Mouse (Mus musculus) skeletal muscle tissue, adult 2 months (tissue): ENCODE results near the gene Sp140.
"Not testable (repeated sequence)": the region's sequence is repeated elsewhere in the genome, so short reads cannot be mapped to it uniquely, and the experiment has no call there.

Experiments used
- DNase-seq: peaks from one replicate; pipeline ENCODE4 v3.0.0-alpha.2; 2012; ENCODE audit warnings: low read depth, low spot score

The Sp140 gene

DNA sequence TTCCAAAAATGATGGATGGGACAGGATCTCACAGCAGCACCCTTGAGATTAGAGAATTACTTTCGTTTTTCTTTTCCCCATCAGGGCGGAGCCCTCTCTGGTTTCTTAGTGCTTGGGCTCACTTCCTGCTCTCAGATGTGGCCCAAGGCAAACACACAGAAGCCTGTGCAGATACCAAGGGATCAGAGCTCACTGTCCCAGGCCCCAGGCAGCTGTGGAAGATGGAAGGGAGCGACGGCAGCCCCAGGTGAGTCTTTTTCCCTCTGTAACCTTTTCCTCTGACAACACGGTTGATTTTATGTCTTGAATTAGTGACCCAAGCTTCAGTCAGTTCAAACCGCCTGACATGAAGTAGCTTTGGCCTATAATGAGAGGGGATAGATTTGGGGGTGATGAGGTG, 49.7 kb downstream of the Sp140 start, which contains the start of gene Sp100:
TSS of gene Sp100 (plus strand) at position 108 of the 400 bp plus-strand sequence.
- DNase-seq: peak; percentile 18

DNA sequence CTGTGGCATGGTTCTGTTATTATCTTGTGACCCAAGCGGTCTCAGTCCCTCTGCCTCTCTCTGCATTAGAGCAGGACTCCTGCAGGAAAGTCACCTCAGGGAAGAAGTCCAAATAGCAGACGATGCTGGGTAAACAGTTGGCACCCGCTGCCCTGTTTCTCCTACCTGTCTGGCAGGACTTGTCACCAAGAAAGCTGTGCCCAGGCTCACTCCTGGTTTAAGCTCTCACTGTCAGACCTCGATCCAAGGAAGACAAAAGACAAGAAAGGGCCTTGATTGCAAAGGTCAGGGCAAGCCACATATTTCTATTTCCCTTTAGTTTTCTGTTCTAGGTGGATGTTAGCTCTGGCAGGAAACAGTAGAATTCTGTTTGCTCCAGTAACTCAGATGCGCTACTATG, 50.3 kb downstream of the Sp140 start:
- DNase-seq: not testable (repeated sequence)

DNA sequence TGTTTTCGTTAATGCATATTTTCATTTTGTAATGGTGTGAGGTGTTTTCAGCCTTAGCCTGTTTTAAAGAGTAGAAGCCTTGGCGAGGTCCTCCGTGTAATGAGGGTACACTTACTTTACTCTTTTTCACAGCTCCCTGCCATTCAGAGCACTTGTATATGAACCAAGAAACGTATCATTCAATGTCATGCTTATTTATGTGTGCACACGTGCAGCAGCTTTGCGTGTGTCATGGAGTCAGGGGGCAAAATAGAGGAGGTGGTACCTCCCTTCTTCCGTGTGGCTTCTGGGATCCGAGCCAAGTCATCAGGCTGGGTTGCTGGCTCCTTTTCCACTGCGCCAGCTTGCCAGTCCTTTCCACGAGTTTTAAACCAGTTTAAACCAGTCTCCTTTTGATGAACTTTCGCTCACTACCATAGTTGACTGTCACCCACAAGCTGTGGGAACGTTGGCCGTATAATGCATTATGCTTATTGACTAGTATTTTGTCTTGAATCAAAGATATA, 51.6 kb downstream of the Sp140 start:
- not testable (repeated sequence) for DNase-seq

DNA sequence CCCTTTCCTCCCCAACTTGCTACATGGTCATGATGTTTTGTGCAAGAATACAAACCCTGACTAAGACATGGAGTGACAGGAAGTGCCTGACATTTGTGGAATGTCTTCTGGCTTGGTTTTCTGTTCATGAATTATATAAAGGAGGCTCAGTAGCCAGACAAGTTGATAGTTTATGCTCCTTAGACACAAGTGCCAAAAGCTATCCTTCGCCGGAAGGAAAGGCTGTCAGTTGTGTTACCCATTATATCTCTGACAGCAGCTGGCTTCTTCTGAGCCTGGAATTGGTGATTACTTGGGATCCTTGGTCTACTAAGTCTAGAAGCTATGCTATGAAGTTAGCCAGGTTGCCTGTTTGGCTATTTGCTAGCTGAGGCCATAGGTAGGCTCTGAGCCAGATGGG, 57.0 kb downstream of the Sp140 start:
- not testable (repeated sequence) for DNase-seq

DNA sequence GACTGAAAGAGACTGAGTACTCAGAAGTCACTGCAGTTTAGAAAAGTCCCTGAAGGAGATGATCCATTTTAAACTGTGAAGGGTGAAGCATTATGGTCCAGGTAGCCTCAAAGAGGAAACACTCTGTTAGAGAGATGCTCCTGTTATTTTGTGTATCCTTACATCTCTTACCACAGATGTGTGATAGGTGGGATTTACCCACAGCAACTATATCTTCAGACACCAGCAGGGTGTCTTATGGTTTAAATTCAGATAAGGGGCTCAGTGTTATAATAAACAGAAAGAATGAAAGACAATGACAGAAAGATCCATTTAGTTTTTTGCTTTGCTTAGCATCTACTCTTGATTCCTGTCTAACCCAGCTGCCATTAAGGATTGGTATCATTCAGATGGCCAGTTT, 64.1 kb downstream of the Sp140 start:
- no peak for DNase-seq

DNA sequence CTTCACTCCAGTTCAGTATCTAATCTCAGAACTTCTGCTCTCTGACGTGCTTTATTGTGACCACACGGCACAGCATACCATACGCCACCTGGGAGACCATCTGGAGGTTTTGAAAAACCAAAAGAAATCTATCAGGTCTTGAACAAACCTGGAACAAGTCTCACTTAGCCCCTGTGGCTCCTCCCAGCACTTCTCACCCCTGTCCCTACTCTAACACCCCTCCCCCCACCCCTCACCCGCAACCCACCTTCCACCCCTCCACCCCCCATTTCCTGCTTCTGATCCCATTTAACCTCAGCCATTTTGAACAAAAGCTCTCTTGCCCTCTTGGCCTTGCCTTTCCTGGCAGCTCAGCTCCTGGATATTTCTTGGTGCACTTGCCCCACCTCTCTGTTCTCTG, 80.0 kb downstream of the Sp140 start:
- DNase-seq: no peak

DNA sequence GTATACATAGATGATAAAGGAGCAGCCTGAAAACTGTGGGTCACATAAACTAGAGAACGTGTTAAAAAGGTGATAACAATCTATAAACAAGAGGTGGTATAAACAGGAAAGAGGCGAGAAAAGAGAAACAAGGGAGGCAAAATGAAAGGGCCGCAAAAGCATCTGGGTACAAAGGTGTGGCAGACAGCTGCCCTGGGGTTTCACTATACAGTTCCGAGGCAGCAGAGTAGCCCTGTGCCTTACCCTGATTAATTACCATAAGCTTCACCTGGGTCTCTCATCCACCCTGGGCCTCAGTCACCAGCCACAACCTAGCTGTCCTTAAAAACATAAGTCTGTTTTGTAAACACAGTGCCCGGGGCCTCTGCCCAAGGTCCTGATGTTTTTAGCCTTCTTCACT, 86.5 kb downstream of the Sp140 start:
- no peak for DNase-seq

DNA sequence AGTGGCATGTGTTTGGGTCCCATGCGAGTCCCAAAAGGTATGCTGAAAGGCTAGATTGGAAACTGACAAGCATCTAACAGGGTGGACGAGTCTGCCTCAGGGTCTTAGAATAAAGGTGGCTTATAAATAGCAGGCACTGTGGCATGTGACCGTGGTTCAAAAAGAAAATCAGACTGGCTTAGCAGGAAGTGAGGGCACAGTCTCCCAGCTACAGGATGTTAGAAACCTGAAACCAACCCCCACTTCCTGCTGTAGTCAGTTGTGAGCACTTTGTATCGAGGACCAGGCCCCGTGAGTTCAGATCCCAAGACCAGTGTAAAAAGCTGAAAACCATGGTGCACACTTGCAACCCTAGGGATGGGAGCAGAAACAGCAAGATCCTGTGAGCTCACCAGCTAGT, 87.2 kb downstream of the Sp140 start:
- DNase-seq: peak; percentile 3

DNA sequence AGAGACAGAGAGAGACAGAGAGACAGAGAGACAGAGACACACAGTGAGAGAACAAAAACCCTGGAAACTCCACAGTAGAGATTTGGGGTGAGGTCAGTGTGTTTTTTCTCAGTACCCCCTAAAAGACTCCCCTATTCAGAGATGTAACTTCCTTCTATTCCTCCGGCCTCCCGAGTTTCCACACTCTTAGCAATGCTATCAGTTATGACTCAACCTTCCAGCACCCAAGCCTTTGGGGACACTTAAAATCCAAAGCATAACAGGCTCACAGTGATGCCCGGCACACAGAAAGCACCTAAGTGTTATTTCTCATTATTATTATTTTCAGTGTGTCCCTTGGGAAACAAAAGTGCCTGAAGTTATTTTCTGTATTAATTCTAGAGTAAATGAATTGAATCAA, 90.4 kb downstream of the Sp140 start:
- DNase-seq: no peak

DNA sequence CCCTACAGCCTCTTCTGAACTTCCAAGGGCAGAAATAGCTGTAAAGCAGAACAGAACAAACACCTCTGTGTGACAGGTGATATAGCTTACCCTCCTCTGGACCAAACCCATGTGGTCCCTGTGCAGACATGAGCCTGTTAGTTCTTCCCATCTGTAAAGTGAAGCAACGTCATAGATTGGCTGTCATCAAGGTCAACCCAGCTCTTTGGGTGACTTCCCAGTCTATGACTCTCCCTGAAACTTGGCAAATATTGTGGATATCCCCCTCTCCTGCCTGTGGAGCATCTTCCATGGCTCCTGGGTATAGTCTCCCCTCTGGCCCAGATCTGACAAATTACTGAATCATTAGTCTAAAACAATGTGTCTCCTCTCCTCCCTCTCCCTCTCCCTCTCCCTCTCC, 92.1 kb downstream of the Sp140 start:
- DNase-seq: peak; percentile 8

DNA sequence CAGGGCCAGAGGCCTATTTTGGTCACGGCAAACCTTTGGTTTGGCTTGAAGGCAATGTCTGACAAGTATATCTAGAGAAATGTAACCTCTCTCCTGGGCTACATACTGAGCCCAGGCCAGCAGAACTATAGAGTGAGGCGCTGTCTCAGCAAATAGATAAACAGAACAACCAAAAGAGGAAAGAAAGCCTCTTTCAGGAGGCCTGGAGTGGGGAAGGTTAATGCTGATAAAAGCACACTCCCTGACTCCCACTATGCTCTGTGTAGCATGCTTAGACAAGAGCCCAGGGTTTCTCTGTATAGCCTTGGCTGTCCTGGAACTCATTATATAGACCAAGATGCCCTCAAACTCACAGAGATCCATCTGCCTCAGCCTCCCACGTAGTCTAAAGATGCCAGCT, 93.1 kb downstream of the Sp140 start:
- DNase-seq: no peak
